Mouse (Mus musculus): ENCODE data around the gene Rbm42. TPM values are rescaled to one million over a fixed set of nuclear protein-coding genes. Genes with fewer than 3 reads are reported as not detected.

Rbm42 gene
- 42.3 and 47.0 TPM in 2 replicates for polyA plus RNA-seq (2011; ENCODE audit: insufficient read depth, insufficient read length, low read depth, missing spikeins)

GRCm38 (mm10) chr7:30649591-30650540, at the start of gene Rbm42:
Rbm42 (minus strand) TSS chr7:30650317.
- peak within 1 kb of the TSS; percentile 88 for H3K9ac ChIP-seq (ENCODE audit: low read depth, poor library complexity, severe bottlenecking)
- peak within 1 kb of the TSS; percentile 95 for H3K4me3 ChIP-seq (ENCODE audit: low read depth, low read length)
- no peak; the same call in 1 of the 2 replicates for TF ChIP-seq EP300 (IDR thresholded peaks at IDR 0.05; ENCODE audit: insufficient read depth, low read depth, low read length)
- no peak for TF ChIP-seq CTCF (IDR thresholded peaks at IDR 0.05; ENCODE audit: low read depth, low read length)
- TF ChIP-seq POLR2A (IDR thresholded peaks at IDR 0.05; ENCODE audit: insufficient read depth, low read length): no peak
- peaks cover 15% of the 10 kb centered on the region for H3K36me3 ChIP-seq (ENCODE audit: control insufficient read depth, insufficient read depth, low read length, poor library complexity, severe bottlenecking)
- H3K27ac ChIP-seq (ENCODE audit: insufficient read depth, low read length): no peak within 1 kb of the TSS
- no peaks in the 10 kb centered on the region for H3K9me3 ChIP-seq (replicated peaks; ENCODE audit: control insufficient read depth, insufficient read depth, low read length, poor library complexity, severe bottlenecking)
- no peaks in the 10 kb centered on the region for H3K4me1 ChIP-seq (ENCODE audit: control insufficient read depth, insufficient read depth, low read length)
- no peaks in the 10 kb centered on the region for H3K27me3 ChIP-seq (ENCODE audit: control insufficient read depth, insufficient read depth, low read length, poor library complexity, severe bottlenecking)

DNA sequence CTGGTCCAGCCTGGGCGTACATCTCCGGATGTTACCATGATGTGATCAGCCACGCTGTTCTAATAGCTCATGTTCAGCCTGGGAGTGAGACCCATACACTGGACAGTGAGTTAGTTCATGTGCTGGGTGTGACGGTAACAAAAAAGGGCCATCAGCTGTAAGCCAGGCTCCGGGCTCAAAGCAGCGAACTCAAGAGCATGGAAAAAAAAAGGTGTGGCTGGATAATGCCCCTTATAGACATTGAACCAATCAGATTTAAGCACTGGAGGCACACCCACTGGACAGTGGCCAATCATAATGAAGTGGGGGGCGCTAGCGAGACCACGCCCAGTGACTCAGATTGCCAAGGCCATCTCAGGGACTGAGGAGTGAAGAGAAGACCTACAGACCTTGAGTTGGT, 48.5 kb upstream of the Rbm42 start, which contains the start of gene 2200002J24Rik:
2200002J24Rik (plus strand) TSS at position 338 of the 400 bp plus-strand sequence.
- no peak within 1 kb of the TSS for H3K4me3 ChIP-seq (ENCODE audit: low read depth, low read length)
- H3K27ac ChIP-seq (ENCODE audit: insufficient read depth, low read length): no peak within 1 kb of the TSS
- no peaks in the 10 kb centered on the region for H3K9me3 ChIP-seq (replicated peaks; ENCODE audit: control insufficient read depth, insufficient read depth, low read length, poor library complexity, severe bottlenecking)
- no peaks in the 10 kb centered on the region for H3K27me3 ChIP-seq (ENCODE audit: control insufficient read depth, insufficient read depth, low read length, poor library complexity, severe bottlenecking)
- H3K4me1 ChIP-seq (ENCODE audit: control insufficient read depth, insufficient read depth, low read length): peaks cover 2% of the 10 kb centered on the region
- no peaks in the 10 kb centered on the region for H3K36me3 ChIP-seq (ENCODE audit: control insufficient read depth, insufficient read depth, low read length, poor library complexity, severe bottlenecking)
- H3K9ac ChIP-seq (ENCODE audit: low read depth, poor library complexity, severe bottlenecking): no peak within 1 kb of the TSS
- no peak for TF ChIP-seq EP300 (IDR thresholded peaks at IDR 0.05; ENCODE audit: insufficient read depth, low read depth, low read length)
- TF ChIP-seq CTCF (IDR thresholded peaks at IDR 0.05; ENCODE audit: low read depth, low read length): no peak
- no peak for TF ChIP-seq POLR2A (IDR thresholded peaks at IDR 0.05; ENCODE audit: insufficient read depth, low read length)

DNA sequence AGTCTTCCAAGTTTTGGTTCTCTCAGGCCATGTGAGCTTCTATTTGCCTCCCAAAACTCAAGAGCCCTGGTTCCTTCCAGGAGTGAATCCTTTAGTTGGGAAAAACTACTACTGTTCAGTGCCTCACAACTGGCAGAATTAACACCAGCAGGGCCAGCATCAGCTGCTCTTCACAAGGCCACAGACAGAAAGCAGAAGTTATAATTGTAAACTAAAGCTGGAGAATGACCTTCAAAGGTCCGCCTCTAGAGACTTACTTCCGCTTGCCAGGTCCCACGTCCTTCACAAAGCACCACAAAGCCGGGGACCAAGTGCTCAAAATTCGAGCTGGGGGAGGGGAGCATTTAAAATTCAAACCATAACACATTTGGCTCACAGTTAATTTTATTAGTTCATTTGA, 48.0 kb upstream of the Rbm42 start:
- no peaks in the 10 kb centered on the region for H3K27me3 ChIP-seq (ENCODE audit: control insufficient read depth, insufficient read depth, low read length, poor library complexity, severe bottlenecking)
- no peaks in the 10 kb centered on the region for H3K9me3 ChIP-seq (replicated peaks; ENCODE audit: control insufficient read depth, insufficient read depth, low read length, poor library complexity, severe bottlenecking)
- no peak overlapping the region for H3K27ac ChIP-seq (ENCODE audit: insufficient read depth, low read length)
- peaks cover 2% of the 10 kb centered on the region for H3K4me1 ChIP-seq (ENCODE audit: control insufficient read depth, insufficient read depth, low read length)
- no peak overlapping the region for H3K9ac ChIP-seq (ENCODE audit: low read depth, poor library complexity, severe bottlenecking)
- TF ChIP-seq CTCF (IDR thresholded peaks at IDR 0.05; ENCODE audit: low read depth, low read length) (no peak), POLR2A (IDR thresholded peaks at IDR 0.05; ENCODE audit: insufficient read depth, low read length) (no peak), EP300 (IDR thresholded peaks at IDR 0.05; ENCODE audit: insufficient read depth, low read depth, low read length) (no peak)
- H3K4me3 ChIP-seq (ENCODE audit: low read depth, low read length): no peak overlapping the region
- H3K36me3 ChIP-seq (ENCODE audit: control insufficient read depth, insufficient read depth, low read length, poor library complexity, severe bottlenecking): no peaks in the 10 kb centered on the region

- H3K9me3 ChIP-seq (replicated peaks; ENCODE audit: control insufficient read depth, insufficient read depth, low read length, poor library complexity, severe bottlenecking): no peaks in the 10 kb centered on the region
- no peak overlapping the region for H3K9ac ChIP-seq (ENCODE audit: low read depth, poor library complexity, severe bottlenecking)
- H3K27ac ChIP-seq (ENCODE audit: insufficient read depth, low read length): no peak overlapping the region
- H3K4me1 ChIP-seq (ENCODE audit: control insufficient read depth, insufficient read depth, low read length): no peaks in the 10 kb centered on the region
- H3K27me3 ChIP-seq (ENCODE audit: control insufficient read depth, insufficient read depth, low read length, poor library complexity, severe bottlenecking): no peaks in the 10 kb centered on the region
- no peak overlapping the region for H3K4me3 ChIP-seq (ENCODE audit: low read depth, low read length)
- H3K36me3 ChIP-seq (ENCODE audit: control insufficient read depth, insufficient read depth, low read length, poor library complexity, severe bottlenecking): no peaks in the 10 kb centered on the region
- TF ChIP-seq CTCF (IDR thresholded peaks at IDR 0.05; ENCODE audit: low read depth, low read length) (no peak), POLR2A (IDR thresholded peaks at IDR 0.05; ENCODE audit: insufficient read depth, low read length) (no peak), EP300 (IDR thresholded peaks at IDR 0.05; ENCODE audit: insufficient read depth, low read depth, low read length) (no peak)
Observed at GRCm38 (mm10) chr7:30688325-30688724, 38.2 kb upstream of the Rbm42 start.

GRCm38 (mm10) chr7:30683425-30683824, 33.3 kb upstream of the Rbm42 start:
- TF ChIP-seq EP300 (IDR thresholded peaks at IDR 0.05; ENCODE audit: insufficient read depth, low read depth, low read length): no peak
- no peak for TF ChIP-seq POLR2A (IDR thresholded peaks at IDR 0.05; ENCODE audit: insufficient read depth, low read length)
- TF ChIP-seq CTCF (IDR thresholded peaks at IDR 0.05; ENCODE audit: low read depth, low read length): no peak
- H3K4me1 ChIP-seq (ENCODE audit: control insufficient read depth, insufficient read depth, low read length): no peaks in the 10 kb centered on the region
- no peak overlapping the region for H3K4me3 ChIP-seq (ENCODE audit: low read depth, low read length)
- no peaks in the 10 kb centered on the region; the same call in 1 of the 2 replicates for H3K27me3 ChIP-seq (ENCODE audit: control insufficient read depth, insufficient read depth, low read length, poor library complexity, severe bottlenecking)
- no peaks in the 10 kb centered on the region for H3K36me3 ChIP-seq (ENCODE audit: control insufficient read depth, insufficient read depth, low read length, poor library complexity, severe bottlenecking)
- H3K9me3 ChIP-seq (replicated peaks; ENCODE audit: control insufficient read depth, insufficient read depth, low read length, poor library complexity, severe bottlenecking): no peaks in the 10 kb centered on the region
- no peak overlapping the region for H3K27ac ChIP-seq (ENCODE audit: insufficient read depth, low read length)
- no peak overlapping the region for H3K9ac ChIP-seq (ENCODE audit: low read depth, poor library complexity, severe bottlenecking)

DNA sequence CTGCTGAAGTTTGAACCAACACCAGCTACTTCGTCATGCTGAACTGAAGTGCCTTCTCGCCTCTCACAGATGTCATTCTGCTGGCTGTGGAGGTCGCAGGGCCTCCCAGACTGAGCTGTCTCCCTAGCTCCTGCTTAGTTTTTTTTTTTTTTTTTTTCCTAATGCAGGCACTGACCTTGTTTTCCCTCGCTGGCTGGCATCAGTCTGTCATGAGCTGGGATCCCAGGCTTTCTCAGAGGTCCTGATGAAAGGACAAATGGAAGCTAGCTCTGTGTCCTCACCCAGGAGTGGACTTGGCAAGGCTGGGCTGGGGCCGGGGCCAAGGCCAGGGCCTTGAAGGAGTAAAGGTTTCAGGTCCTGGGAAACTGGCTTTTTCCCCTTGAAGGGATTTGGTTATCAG, 31.8 kb upstream of the Rbm42 start:
- Histone ChIP-seq H3K27ac (ENCODE audit: insufficient read depth, low read length) (no peak overlapping the region), H3K9me3 (replicated peaks; ENCODE audit: control insufficient read depth, insufficient read depth, low read length, poor library complexity, severe bottlenecking) (no peaks in the 10 kb centered on the region), H3K27me3 (ENCODE audit: control insufficient read depth, insufficient read depth, low read length, poor library complexity, severe bottlenecking) (no peaks in the 10 kb centered on the region; the same call in 1 of the 2 replicates), H3K36me3 (ENCODE audit: control insufficient read depth, insufficient read depth, low read length, poor library complexity, severe bottlenecking) (no peaks in the 10 kb centered on the region), H3K4me1 (ENCODE audit: control insufficient read depth, insufficient read depth, low read length) (no peaks in the 10 kb centered on the region), H3K9ac (ENCODE audit: low read depth, poor library complexity, severe bottlenecking) (no peak overlapping the region), H3K4me3 (ENCODE audit: low read depth, low read length) (no peak overlapping the region)
- TF ChIP-seq CTCF (IDR thresholded peaks at IDR 0.05; ENCODE audit: low read depth, low read length) (no peak), POLR2A (IDR thresholded peaks at IDR 0.05; ENCODE audit: insufficient read depth, low read length) (no peak), EP300 (IDR thresholded peaks at IDR 0.05; ENCODE audit: insufficient read depth, low read depth, low read length) (no peak)
